Mouse (Mus musculus) hindbrain, embryonic 13.5 days (tissue): Measurements from ENCODE around the gene Gm21764. TPM values are rescaled to one million over a fixed set of nuclear protein-coding genes. Genes with fewer than 3 reads are reported as not detected.
"Not testable (repeated sequence)": the region's sequence is repeated elsewhere in the genome, so short reads cannot be mapped to it uniquely, and the experiment has no call there.

ENCODE experiments used
- ATAC-seq: fragments of 200-750 bp; cut with Nextera tagmentation; 2 replicates; pipeline ENCODE4 v1.8.0; 2017; ENCODE audit warnings: moderate TSS enrichment; ENCODE audit not compliant: low FRiP score
- H3K27ac ChIP-seq: fragments of 300-500 bp; sonication (generic); 2 replicates; pipeline ENCODE4 v1.5.1; 2015; ENCODE audit warnings: inconsistent platforms, mild to moderate bottlenecking, moderate library complexity
- H3K27me3 ChIP-seq: fragments of 300-500 bp; sonication (generic); 2 replicates; pipeline ENCODE4 v1.6.1; 2015; ENCODE audit warnings: mild to moderate bottlenecking, inconsistent platforms
- H3K36me3 ChIP-seq: fragments of 300-500 bp; sonication (generic); 2 replicates; pipeline ENCODE4 v1.6.1; 2015; ENCODE audit warnings: mild to moderate bottlenecking, inconsistent platforms
- H3K4me1 ChIP-seq: fragments of 300-500 bp; sonication (generic); replicated peaks from 2 replicates; pipeline ENCODE4 v1.6.1; 2015; ENCODE audit warnings: inconsistent platforms
- H3K4me2 ChIP-seq: fragments of 300-500 bp; sonication (generic); 2 replicates; pipeline ENCODE4 v1.6.1; 2015; ENCODE audit warnings: inconsistent platforms, mild to moderate bottlenecking, moderate library complexity
- H3K4me3 ChIP-seq: fragments of 300-500 bp; sonication (generic); 2 replicates; pipeline ENCODE4 v1.5.1; 2015; ENCODE audit warnings: mild to moderate bottlenecking, inconsistent platforms
- H3K9ac ChIP-seq: fragments of 300-500 bp; sonication (generic); 2 replicates; pipeline ENCODE4 v1.6.1; 2015; ENCODE audit warnings: mild to moderate bottlenecking, inconsistent platforms
- H3K9me3 ChIP-seq: fragments of 300-500 bp; sonication (generic); 2 replicates; pipeline ENCODE4 v1.6.1; 2016; ENCODE audit warnings: inconsistent platforms
- WGBS: fragments of 180-500 bp; shearing (Covaris S2); methylation state at CpG from one replicate; pipeline ENCODE4 v1.1.7; 2015; 5-methylcytosine and 5-hydroxymethylcytosine counted together
- polyA plus RNA-seq: library from polyadenylated mRNA; unstranded; fragments of >200 nt; fragmentation: Nextera tagmentation; extraction: Ambion mirVana; gene quantifications from 2 replicates; pipeline ENCODE4 v1.2.1, GENCODE M21; 2015

Gene Gm21764
- not detected in 2 replicates for polyA plus RNA-seq

DNA sequence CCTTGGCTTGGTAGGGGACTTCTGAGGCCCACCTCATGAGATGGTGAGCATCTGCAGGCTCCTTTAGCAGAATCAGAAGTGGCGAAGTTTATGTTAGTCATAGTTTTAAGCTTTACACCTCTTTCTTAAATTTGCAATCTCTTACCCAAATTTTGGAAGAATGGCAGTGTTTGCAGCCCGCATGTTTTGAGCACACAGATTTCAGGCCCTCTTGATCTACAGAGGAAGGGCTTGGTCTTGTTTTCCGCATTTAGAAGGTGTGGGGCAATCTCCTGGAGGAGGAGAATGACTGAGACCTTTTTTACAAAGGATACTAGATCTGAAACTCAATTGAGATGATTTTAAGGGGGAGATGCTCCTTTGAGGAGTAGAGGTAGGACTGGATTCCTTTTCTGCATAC, at the start of gene Gm21764:
Gene Gm21764, minus strand, starts transcription at position 101 of the 400 bp plus-strand sequence.
- not testable (repeated sequence) for H3K4me2 ChIP-seq, ATAC-seq, H3K36me3 ChIP-seq, H3K27me3 ChIP-seq, H3K27ac ChIP-seq, H3K9me3 ChIP-seq, H3K9ac ChIP-seq, H3K4me3 ChIP-seq, H3K4me1 ChIP-seq
- no CpG with 5 or more reads among the region's 3 CpGs for WGBS

DNA sequence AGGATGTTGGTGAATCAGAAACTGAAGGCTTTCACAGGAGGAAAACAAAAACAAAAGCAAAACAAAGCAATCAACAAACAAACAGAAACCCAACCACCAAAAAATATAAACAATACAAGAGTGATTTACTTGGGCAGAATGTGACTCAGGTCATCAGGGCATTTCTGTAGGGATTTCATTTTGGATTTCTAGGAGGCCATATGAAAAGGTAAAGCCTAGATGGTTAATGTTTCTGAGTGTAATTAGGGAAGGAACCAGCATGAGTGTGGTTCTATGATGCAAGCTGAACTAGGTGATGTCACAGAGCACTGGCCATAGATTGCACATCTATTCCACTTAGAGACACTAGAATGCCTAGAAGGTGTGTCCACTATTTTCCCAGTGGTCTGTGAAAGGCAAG, 27.2 kb upstream of the Gm21764 start, which contains the start of gene Ssty1:
Gene Ssty1, plus strand, starts transcription at position 301 of the 400 bp plus-strand sequence.
- not testable (repeated sequence) for H3K4me3 ChIP-seq, H3K9me3 ChIP-seq, H3K4me2 ChIP-seq, H3K27me3 ChIP-seq, H3K27ac ChIP-seq, ATAC-seq, H3K4me1 ChIP-seq, H3K36me3 ChIP-seq, H3K9ac ChIP-seq

Other genes starting within 250 kb of the Gm21764 start
- gene Gm21904, start 215.5 kb downstream of the Gm21764 start, polyA plus RNA-seq, result not detected in 2 replicates
- gene Gm20772, start 187.1 kb downstream of the Gm21764 start, polyA plus RNA-seq, result not detected in 2 replicates
- gene Gm20831, start 187.1 kb downstream of the Gm21764 start, polyA plus RNA-seq, result not detected in 2 replicates
- gene Srsy, start 124.5 kb downstream of the Gm21764 start, polyA plus RNA-seq, result not detected in 2 replicates
- gene Ssty1, start 27.3 kb upstream of the Gm21764 start, polyA plus RNA-seq, result not detected in 2 replicates